Mouse (Mus musculus) megakaryocyte progenitor cell, adult 5-6 weeks (primary cell): Measurements from ENCODE around the gene Fxyd2. TPM values are rescaled to one million over a fixed set of nuclear protein-coding genes. Genes with fewer than 3 reads are reported as not detected.

Experiments used
- ATAC-seq: replicated peaks from 2 replicates; pipeline ENCODE4 v1.8.0; 2016; ENCODE audit warnings: mild to moderate bottlenecking, moderate TSS enrichment, inconsistent platforms; ENCODE audit not compliant: poor library complexity
- total RNA-seq, 2 experiments: library from RNA; stranded (forward) in 1 of 2; stranded (reverse) in 1 of 2; fragments of 157-497, 149-512 nt in 1 of 2; fragments of 200-1000 nt in 1 of 2; gene quantifications; 2 replicates each; pipeline versions ENCODE4 v1.2.3 to v1.2.4; 2015 to 2017

Gene Fxyd2
- total RNA-seq, 2 experiments from 2014 or later = 0.79 to 2.9 TPM

DNA sequence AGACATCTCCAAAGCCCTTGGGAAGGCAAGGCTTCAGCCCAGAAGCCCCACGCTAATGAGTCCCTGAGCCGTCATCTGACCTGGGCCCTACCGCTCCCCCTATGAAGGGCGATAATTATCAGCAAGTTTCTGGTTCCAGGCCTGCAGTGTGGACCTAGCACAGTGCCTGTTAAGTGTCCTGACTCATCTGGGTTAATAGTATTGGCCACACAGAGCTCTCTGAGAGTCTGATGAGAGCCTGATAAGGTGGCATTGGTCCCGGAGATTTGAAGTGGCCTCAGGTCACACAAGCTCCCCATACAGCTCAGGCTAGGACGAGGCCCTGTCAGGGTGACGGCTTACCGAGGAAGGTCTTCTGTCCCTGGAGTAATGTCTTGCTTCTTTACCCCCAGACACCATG, 9.9 kb upstream of the Fxyd2 start:
- no peak for ATAC-seq

DNA sequence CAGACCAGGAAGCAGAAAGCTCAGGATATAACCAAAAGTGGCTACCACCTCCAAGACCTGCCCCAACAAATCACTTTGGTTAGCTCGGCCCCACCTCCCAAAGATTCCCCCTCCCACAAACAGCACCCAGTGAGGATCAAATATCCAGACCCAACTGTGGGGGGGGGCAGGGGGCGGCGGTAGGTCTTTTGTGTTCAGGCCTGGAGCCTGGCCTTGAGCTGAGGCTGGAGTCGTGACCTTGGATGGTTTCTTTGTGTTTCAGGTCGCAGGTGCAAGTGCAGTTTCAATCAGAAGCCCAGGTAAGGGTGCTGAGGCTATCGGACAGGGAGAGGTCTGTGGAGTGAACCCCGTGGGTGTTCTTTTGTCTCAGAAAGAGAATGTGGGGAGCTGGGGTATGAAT, 8.2 kb upstream of the Fxyd2 start:
- no peak for ATAC-seq

DNA sequence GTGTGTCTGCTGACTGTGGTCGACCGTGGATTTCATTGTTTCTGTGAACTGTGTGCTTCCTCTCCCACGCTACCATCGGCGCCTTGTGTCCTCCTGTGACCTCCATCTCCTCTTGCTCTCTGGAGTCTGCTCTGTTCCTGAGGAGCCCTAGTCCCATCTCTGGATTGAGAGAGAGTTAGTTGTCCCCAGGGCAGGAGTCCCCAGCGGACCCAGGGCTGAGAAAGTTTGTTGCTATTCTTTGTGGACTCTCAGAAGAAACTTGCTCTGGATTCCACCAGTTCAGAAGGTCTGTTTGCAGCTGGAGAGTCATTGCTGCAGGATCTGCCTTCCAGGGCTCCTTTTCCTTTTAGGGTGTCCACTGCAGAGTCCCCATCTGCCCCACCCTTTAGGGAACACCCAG, 4.3 kb upstream of the Fxyd2 start:
- ATAC-seq = no peak

DNA sequence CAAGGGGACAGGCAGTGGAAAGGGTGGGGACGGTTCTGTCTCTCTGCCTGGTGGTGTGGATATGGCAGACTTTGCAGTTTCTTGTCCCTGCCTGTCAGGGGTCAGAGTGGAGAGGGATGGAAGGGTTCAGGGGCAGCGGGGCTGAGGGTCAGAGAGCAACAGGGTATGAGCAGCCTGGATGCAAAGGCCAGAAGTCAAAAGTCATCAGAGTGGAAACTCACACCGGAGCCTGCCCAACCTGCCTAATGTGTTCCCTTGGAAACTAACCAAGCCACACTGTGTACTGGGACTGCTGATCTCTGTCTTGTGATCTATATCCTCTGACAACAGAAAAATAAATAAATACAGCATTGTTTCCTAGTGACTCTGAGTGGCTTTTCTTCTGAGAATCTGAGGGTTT, 3.7 kb upstream of the Fxyd2 start:
- no peak for ATAC-seq

DNA sequence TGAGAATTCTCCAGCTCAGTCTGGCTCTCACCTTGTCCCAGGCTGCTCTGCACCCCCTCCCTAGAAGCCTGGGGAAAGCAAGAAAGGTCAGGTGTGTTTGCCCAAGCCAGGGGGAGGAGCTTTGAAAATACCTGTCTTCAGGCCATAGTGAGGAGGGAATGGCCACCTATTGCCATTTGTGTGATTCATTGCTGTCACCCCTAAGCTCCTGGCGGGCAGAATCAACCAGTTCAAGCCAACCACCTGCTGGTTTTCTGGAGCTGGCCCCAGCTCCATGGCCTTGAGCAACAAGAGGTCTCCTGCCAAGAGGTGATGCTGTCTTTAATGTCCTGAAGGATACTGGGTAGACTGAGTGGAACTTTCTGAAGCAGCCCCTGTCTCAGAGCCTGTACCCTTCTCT, 1.1 kb upstream of the Fxyd2 start:
- ATAC-seq = no peak

DNA sequence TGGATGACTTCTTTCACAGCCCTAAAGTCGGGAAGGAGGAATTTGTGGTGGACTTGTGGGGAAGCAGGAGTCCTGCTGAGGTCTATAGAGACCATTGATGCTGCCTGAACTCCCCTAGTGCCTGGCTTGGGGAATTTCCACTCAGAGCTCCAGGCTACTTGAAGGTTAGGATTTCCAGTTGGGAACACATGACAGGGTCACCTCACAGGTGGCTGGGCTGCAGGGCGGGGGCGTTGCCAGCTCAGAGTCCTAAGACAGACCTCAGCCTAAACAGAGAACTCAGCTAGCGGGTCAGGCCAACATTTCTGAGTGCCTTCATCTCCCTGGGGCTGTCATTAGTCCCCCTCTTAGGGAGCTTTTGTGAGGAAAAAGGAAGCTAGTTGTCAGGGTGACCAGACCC, 2.4 kb downstream of the Fxyd2 start:
- ATAC-seq = no peak

DNA sequence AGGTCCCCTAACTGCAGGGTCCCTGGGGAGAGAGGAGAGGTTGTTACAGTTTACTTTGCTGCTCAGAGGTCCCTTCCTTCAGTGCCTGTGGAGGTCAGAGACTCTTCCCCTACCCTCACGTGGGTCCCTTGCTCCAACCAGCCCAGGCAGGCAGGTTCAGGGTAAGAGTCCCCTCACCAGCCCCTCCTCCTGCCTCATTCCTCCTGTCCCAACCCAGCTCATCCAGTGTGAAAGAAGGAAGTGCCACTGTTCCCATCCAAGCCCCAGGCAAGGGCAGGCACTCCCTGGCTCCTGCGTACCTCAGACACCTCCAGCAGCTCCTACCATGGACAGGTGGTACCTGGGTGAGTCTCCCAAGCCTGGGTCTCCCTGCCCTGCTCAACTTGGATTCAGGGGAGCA, 3.5 kb downstream of the Fxyd2 start:
- no peak for ATAC-seq

DNA sequence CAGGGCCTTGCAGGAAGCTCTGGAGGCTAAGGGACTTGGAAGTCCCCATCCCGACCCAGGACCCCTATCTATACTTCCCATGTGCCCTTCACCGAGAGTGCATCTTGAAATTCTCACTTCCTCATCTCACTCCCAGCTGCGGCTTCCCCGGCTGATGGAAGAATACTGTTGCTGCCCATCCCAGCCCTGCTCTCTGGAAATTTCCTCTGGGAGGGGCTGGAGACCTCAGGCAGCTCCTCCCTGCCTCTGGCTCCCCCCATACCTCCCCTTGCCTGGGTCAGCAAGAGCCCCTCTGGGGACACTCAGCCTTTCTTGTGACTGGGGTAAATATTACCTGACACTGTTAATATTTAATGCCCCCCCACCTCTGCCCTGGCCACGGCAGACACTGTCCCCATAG, 6.2 kb downstream of the Fxyd2 start:
- ATAC-seq = peak; percentile 57

DNA sequence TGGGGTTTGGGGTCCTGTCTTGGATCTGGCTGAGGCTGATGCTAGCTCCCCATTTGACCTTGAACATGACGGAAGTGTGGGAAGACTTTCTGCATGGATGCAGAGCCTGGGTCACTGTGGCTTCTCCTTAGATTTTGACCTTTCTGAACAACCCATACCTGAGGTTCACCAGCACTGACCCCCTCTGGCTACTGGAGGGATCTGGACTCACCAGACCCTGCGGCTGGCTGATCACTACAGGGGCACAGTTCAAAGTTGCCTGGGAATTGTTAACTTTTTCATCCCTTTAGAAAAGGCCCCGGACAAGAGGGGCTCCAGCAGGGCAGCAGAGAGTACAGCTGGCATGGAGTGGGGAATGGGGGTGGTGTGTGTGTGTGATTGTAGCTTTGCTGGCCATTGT, 7.3 kb downstream of the Fxyd2 start:
- ATAC-seq = no peak

DNA sequence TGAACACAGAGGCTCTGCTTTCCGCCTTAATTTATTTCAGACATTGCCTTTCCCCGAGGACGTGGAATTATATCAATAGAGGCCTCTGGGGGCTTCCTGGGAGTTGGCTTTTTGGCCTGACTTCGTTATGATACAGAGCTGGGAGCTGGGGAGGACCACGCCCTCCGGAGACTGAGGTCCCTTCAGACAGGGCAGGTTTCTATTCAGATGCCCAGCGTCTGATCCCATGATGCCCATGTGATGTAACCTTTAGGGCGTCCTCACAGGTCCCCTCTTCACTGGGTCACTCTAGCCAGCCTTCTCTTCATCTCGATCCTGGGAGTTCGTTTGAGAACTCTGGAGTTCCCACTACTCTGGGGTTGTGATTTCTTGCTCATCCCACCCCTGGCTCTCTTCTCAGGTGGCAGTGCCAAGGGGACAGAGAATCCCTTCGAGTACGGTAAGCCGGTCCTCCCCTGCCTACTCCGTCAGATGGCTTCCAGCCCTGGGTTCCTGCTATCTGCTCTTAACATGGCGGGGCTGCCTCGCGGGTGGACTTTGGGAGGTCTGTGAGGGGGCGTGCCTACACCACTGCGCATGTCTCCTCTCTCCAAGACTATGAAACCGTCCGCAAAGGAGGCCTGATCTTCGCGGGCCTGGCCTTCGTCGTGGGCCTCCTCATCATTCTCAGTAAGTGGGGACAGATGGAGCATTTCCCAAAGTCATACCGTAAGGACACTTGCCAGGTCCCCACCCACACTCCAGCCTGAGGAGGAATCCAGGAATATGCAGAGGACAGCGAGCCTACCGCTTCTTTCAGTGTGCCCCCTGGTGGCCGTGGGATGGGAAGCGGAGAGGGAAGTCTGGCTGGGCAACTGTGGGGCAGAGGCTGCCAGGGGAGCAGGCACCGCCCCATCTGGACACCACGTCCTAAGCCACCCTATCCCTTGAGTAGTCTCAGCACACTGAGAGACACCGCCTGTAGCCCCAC, 8.5 kb downstream of the Fxyd2 start:
- ATAC-seq = peak; percentile 68

DNA sequence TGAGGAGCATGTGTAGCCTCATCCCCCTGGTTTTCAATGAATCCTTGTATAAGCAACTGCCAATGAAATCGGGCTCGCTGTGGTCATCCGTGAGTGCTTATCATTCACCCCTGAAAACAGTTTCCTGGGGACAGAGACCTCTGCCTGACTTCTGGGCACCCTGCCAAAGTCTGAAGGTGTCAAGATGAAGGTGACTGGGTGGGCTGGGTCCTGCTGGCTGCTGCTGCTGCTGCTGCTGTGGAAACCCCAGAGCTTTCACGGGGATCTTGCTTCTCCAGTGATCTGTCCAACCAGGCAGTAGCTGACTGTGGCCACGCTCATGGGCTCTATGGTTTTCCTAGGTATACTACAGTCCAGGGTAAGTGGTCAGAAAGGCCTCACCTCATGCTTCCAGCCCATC, 10.7 kb downstream of the Fxyd2 start:
- no peak for ATAC-seq

DNA sequence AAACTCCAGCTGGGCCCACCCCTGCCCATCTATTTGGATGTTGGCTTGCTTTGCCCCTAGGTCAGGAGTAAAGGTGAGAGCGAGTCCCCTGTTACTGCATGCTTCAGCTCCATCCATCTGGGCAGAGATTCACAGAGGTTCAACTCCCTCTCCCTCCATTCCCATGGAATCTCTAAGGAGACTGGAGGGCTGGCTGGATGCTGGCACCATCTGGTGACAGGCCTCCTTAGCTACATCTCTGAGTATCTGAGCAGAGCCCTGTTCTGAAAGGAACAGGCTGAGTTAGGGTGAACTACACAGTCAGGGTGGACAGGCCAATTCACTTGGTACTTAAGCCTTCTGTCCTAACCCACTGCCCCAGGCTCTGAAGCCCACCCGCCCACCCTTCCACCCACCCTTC, 11.1 kb downstream of the Fxyd2 start:
- ATAC-seq = no peak

DNA sequence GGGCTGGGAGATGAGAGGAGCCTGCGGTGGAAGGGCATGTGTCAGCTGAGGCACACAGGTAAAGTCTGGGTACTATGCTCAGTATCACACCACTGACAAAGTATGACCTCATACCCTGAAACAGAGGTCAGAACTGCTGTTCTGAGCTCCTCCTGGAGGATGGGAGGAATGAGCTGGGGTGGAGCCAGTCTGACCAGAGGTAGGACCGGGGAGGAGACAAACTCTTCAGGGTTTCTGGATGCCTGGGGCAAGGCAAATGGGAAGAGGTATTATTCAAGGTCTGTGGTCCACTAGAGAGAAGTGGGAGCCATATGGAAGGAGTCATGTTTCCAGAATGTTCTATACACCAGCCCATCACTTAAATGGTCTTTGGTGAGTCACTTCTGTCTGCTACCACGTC, 11.6 kb downstream of the Fxyd2 start:
- ATAC-seq = no peak

DNA sequence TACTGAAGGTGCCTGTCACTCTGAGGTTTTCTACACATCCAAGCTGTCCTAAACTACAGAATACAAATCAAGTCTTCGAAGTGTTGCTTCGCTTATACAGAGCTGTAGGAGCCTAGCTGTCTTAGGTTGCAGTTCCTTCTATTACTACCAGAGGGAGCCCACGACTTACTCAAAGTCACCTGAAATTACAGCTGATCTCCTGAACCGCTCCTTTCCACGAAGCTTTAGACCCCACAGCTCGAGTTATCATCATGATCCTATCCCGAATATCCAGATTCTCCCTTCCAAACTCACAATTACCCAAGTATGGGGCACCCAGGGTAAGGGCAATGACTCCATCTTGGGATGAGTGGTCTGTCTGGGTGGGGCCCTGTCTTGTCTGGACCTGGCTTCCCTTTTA, 12.3 kb downstream of the Fxyd2 start:
- peak; percentile 62 for ATAC-seq

DNA sequence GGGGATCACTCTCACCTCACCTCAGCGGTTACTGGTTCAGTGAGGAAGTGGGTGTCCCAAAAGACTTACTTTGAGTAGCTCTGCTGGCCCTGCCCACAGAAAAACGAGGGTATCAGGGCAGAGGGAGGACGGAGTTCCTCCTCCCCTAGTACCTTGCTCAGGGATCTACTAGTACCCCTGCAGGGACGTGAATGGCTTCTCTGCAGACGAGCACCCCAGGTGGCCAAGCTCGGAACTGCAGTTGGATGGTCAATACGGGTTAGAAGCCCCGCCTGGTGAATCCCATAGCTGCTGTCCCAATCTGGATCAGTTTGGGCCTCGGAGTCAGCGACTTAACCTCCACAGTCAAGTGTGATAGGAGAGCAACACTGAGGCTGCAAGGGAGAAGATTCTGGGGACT, 12.8 kb downstream of the Fxyd2 start:
- peak; percentile 84 for ATAC-seq

DNA sequence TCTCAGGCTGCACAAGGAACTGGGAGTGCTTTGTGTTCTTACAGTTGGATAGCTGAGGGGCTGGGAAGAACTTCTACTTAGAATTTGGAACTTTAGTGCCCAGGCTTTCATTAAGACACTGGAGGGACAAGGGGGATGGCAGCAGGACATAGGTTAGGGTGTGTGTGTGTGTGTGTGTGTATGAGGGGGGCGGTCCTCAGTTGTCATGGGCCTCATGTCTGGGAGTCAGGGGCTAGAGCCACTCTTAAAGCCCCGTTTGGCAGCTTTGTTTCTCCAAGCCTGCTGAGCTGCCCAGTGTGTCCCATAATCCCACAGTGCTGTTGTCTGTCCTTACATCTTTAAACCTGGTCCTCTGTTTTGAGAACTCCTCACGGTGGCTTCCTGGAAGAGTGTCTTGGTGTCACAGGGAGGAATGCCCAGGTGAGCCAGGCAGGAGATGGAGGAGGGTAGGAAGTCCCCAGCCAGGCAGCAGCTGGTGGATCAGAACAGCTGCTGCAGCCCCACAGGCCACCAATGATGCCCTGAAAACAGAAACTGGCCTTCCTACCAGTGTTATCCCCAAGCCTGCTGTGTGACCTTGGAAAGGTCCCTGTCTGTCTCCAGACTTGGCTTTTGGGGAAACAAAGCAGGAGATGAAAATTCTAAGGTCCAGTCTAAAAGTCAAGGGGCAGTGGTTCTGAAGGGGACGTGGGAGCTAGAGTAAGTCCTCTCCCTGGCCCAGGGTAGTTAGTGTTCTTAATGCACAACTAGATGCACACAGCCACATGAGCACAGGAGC, 13.4 kb downstream of the Fxyd2 start:
- ATAC-seq = no peak

DNA sequence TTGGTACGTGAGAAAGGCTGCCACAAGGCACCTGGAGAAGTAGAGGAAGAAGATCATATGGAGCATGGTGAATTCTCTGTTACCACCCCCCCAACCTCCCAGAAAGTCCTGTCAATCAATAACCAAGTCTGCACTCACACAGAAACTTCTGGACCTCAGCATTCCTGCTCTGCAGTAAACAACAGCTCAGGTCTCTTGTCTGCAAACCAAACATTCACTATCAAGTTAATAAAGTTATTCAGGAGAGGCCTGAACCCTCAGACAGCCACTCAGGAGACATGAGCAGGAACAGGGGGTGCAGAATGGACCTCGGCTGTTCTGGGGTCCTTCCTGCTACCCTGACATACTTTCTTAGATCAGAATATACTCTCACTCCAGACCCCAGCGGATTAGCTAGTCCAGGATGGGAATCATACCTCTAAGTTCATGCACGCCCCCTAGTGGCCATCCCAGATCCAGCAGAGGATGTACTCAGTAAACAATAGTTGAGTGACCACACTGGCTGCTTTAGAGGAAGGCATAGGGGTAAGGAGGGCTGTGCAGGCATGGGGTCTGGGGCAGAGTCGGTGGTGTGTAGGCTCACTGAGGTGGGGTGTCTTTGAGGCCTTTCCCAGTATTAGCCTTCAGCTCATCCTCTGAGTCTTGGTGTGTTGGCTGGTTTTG, 14.1 kb downstream of the Fxyd2 start:
- ATAC-seq = no peak

DNA sequence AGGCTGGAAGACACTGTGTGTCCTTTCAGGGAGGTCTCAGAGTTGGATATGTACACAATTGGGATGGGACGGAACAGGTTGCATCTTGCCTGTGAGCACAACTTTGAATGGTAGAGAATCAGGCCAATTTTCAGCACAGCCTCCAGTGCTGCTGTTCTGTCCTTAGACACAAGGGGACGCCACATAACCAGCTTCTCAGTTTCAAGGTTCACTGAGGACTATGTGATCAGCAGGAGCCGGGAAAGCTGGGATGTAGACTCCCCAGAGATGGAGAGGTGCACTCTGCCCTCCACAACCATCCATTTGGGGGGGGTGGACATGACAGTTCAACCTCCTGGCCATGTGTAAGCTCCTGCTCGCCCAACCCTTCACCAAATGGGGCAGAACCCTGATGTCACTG, 16.4 kb downstream of the Fxyd2 start:
- 0 out of 2 replicates have a peak, but pooled peaks have one; percentile 24 for ATAC-seq

DNA sequence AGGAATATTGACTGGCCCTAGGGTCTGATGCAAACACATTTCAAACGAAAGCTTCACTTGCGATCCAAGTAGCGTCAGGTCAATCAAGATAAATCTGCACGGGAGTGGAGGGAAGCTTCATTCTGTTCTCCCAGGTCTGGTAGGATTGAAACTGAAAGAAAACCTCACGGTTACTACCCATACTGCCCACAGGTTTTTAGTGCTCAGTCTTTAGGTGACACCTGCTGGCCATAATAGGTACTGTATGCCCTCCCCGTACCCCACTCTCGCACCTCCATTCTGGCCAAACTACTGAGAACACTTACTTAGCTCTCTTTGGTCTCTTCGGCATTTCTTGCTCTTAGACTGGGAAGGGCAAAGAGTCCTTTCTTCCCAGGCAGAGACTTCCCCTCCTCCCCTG, 17.8 kb downstream of the Fxyd2 start:
- peak; percentile 89 for ATAC-seq

DNA sequence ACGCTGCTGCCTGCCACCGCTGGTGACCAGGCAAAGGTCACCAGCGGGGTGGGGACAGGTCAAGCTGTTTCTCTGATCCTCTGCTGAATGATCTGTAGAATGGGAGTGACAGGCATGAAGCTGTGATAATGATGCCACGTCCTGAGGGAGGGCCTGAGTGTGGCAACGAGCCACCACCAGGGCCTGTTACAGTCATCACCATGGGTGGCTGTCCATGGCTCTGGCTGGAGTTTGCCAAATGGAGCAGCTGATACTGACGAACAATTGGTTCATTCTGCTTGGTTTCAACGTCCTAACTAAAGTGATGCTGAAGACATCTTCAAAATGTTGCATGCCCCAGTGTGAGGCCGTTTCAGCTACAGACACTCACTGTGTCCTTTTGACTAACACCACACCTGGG, 18.8 kb downstream of the Fxyd2 start:
- ATAC-seq = no peak

DNA sequence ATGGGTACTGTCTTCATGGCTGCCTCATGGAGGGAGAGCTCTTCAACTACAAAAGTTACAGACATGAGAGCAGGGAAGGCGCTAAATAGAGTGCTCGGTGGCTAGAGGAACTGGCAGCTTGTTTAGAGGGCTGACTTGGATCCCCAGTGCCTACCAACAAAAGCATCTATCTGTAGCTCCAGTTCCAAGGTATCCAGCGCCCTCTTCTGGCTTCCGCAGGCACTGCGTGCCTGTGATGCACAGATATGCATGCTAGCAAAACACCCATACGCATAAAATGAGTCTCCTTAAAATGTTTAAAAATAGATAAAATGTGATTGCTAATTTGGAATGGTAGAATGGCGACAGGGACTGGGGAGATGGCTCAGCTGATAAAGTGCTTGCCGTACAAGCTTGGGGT, 21.7 kb downstream of the Fxyd2 start:
- 0 out of 2 replicates have a peak, but pooled peaks have one; percentile 33 for ATAC-seq
